Mouse (Mus musculus) MEL (cell line): Measurements from ENCODE around the gene Llph.

Experiments
- CTCF ChIP-seq, 3 experiments: IDR thresholded peaks in 2 of 3; conservative IDR thresholded peaks in 1 of 3; 2 replicates each; pipeline ENCODE4 v1.5.1; 2011 to 2012; ENCODE audit warnings: low read length in 3 of 3, low read depth in 2 of 3, mild to moderate bottlenecking in 2 of 3, improper control_type of control experiment in 1 of 3, inconsistent platforms in 1 of 3, mixed read lengths in 1 of 3, moderate library complexity in 1 of 3; ENCODE audit not compliant: control insufficient read depth in 1 of 3, insufficient read depth in 1 of 3, poor library complexity in 1 of 3, severe bottlenecking in 1 of 3
- EP300 ChIP-seq, 2 experiments: IDR thresholded peaks; 2 replicates each; pipeline ENCODE4 v1.6.1; 2011; ENCODE audit warnings: improper control_type of control experiment in 2 of 2, low read length in 2 of 2, low read depth in 1 of 2, mild to moderate bottlenecking in 1 of 2
- SIN3A ChIP-seq: IDR thresholded peaks from 2 replicates; pipeline ENCODE4 v1.6.1; 2012; ENCODE audit warnings: low read length, improper control_type of control experiment, inconsistent platforms

DNA sequence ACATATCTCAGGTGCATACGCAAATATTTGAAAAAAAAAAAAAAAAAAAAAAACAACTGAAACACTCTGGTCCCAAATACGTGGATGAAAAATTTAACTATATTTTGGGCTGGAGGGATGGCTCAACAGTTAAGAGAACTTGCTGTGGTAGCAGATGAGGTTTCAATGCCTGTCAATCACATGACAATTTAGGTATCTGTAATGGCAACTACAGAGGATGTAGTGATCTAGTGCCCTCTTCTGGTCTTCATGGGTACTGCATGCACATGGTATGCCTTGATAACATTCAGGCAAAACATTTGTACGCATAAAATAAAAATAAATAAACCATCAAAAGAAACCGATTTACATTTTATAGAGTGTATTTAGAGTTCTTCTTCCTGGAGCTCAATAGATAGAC is 43.9 kb downstream of the Llph start:
- no peak for TF ChIP-seq EP300 (IDR thresholded peaks at IDR 0.05; ENCODE audit: low read depth in 1 of 2, low read length in 2 of 2)
- TF ChIP-seq CTCF (IDR thresholded peaks at IDR 0.05 in 2 of 3, conservative IDR thresholded peaks at IDR 0.05 in 1 of 3; ENCODE audit: control insufficient read depth in 1 of 3, insufficient read depth in 1 of 3, low read depth in 2 of 3, low read length in 3 of 3, poor library complexity in 1 of 3, severe bottlenecking in 1 of 3) = peak; percentile 28 to 88 (median 73); a peak in 4 of 6 replicates
- no peak for TF ChIP-seq SIN3A
